Mouse (Mus musculus) cerebellum, adult 2 months (tissue): Measurements from ENCODE around the gene Megf11. TPM values are rescaled to one million over a fixed set of nuclear protein-coding genes. Genes with fewer than 3 reads are reported as not detected.

ENCODE experiments used
- DNase-seq, 2 experiments: peaks; one replicate each; pipeline ENCODE4 v3.0.0; 2021
- H3K27ac ChIP-seq: fragments of 200-500 bp; 2 replicates; pipeline ENCODE4 v1.5.1; 2012; ENCODE audit warnings: low read length, control low read depth, inconsistent platforms; ENCODE audit not compliant: insufficient read depth
- H3K27me3 ChIP-seq: fragments of 200-500 bp; 2 replicates; pipeline ENCODE4 v1.6.1; 2012; ENCODE audit warnings: inconsistent platforms, mild to moderate bottlenecking, low read length, moderate library complexity; ENCODE audit not compliant: control insufficient read depth, insufficient read depth
- H3K4me1 ChIP-seq: fragments of 200-500 bp; 2 replicates; pipeline ENCODE4 v1.6.1; 2011; ENCODE audit warnings: low read length; ENCODE audit not compliant: control insufficient read depth, insufficient read depth
- H3K4me3 ChIP-seq: fragments of 200-500 bp; replicated peaks from 2 replicates; pipeline ENCODE3; 2011; ENCODE audit warnings: mild to moderate bottlenecking, low read depth, low read length, control low read depth; ENCODE audit not compliant: insufficient read depth
- CTCF ChIP-seq: fragments of 200-500 bp; IDR thresholded peaks from 2 replicates; pipeline ENCODE4 v1.5.1; 2011; ENCODE audit warnings: low read depth, mild to moderate bottlenecking, control low read depth, low read length, moderate library complexity, borderline replicate concordance; ENCODE audit not compliant: insufficient read depth
- POLR2A ChIP-seq: fragments of 200-500 bp; IDR thresholded peaks from 2 replicates; pipeline ENCODE4 v1.6.1; 2011; ENCODE audit warnings: low read length, control low read depth, borderline replicate concordance; ENCODE audit not compliant: insufficient read depth
- WGBS: fragments of 180-500 bp; shearing (Covaris S2); methylation state at CpG from one replicate; pipeline ENCODE4 v1.1.7; 2018; 5-methylcytosine and 5-hydroxymethylcytosine counted together
- polyA plus RNA-seq: library from polyadenylated mRNA; depleted of rRNA; stranded (reverse); fragments of >200 nt; gene quantifications from 2 replicates; pipeline ENCODE4 v1.2.3, GENCODE M21; 2012

Megf11 gene
- polyA plus RNA-seq, 1 experiment, result 66.9 TPM

DNA sequence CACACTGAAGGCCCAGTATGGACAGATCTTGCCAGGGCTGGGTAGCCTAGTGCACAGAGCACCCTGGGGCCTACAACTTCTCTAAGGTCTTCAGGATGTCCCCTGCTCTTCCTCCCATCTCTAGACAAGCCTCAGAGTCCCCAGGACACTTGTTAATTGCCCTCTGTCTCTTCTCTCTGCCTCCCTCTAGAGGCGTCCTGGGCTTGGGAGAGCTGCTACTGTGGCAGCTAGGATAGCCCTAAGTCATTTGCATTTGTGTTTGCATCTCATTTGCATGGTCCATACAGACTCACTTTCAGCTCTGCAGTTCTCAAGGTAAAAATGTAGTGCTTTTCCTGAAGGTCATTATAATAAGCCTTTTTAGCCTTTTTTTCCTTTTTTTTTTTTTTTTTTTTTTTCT is 11.7 kb downstream of the Megf11 start:
- Histone ChIP-seq H3K27me3 (no peaks in the 10 kb centered on the region), H3K4me1 (peaks cover 59% of the 10 kb centered on the region), H3K27ac (no peak overlapping the region), H3K4me3 (no peak overlapping the region)
- TF ChIP-seq POLR2A, result no peak
- TF ChIP-seq CTCF, result peak; percentile 67; the same call in 1 of the 2 replicates
- peak; percentile 53 to 65 for DNase-seq
- WGBS, result 23% methylated on average over 1 of the region's 1 CpGs

DNA sequence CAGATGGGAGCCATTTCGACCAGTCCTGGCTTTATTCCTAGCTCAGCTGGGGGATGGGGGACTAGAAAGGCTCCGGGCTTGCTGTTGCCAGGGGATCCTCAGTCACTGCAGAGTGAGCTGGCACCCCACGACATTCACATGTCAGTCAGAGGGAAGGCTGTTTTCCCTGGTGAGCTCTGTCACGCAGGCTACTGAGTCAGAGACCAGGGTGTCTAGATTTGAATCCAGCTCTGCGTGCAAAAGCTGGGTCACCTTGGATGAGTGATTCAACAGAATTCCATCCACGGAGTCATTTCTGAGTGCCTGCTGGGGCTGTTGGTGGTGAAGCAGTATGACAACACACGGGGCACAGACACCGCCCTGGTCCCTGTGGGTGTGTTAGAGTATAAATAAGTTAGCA is 13.7 kb downstream of the Megf11 start:
- 22% methylated on average over 8 of the region's 8 CpGs for WGBS
- H3K27ac ChIP-seq, result no peak overlapping the region
- H3K4me1 ChIP-seq, result peaks cover 63% of the 10 kb centered on the region
- H3K27me3 ChIP-seq, result no peaks in the 10 kb centered on the region
- DNase-seq, result no peak
- TF ChIP-seq CTCF (no peak), POLR2A (no peak)
- H3K4me3 ChIP-seq, result no peak overlapping the region

DNA sequence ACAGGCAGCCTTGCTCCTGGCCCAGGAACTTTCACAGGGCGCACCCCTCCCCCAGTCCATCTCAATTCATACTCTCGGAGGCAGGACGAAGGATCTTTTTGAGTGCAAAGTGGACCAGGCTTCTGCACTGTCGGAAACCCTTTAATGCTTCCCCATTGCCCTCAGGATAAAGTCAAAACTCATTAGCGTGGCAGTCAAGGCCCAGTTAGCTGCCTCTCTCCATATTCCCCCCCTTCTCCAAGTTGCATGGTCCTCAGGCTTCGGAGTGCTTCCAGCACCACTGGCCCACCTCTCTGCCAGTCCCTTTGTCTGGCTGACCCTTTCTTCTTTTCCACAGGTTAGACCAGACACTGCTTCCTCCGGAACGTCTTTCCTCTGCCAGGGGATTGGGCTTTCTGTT is 16.7 kb downstream of the Megf11 start:
- Histone ChIP-seq H3K27ac (no peak overlapping the region), H3K27me3 (no peaks in the 10 kb centered on the region), H3K4me1 (peaks cover 55% of the 10 kb centered on the region), H3K4me3 (no peak overlapping the region)
- 87% methylated on average over 8 of the region's 8 CpGs for WGBS
- TF ChIP-seq POLR2A (no peak), CTCF (no peak)
- DNase-seq, result no peak

DNA sequence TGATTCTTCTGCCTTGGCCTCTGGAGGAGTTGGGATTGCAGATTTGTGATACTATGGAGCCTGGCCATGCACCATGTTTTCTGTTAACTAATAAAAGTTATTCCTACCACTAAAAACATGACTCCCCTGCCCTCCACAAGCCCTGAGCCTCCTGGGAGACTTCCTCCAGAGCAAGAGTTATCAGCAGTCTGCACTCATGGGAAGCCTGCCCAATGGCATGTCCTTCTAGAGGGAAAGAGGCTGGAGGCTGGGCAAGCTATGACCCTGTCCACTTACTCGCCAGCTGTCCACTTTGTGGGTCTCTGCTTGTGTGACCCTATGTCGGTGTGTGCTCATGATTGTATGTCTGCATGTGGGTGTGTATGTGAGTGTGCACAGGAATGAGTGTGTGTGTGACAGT is 21.4 kb downstream of the Megf11 start:
- TF ChIP-seq POLR2A, result no peak
- TF ChIP-seq CTCF, result no peak
- no peaks in the 10 kb centered on the region for H3K27me3 ChIP-seq
- WGBS, result 62% methylated on average over 2 of the region's 2 CpGs

DNA sequence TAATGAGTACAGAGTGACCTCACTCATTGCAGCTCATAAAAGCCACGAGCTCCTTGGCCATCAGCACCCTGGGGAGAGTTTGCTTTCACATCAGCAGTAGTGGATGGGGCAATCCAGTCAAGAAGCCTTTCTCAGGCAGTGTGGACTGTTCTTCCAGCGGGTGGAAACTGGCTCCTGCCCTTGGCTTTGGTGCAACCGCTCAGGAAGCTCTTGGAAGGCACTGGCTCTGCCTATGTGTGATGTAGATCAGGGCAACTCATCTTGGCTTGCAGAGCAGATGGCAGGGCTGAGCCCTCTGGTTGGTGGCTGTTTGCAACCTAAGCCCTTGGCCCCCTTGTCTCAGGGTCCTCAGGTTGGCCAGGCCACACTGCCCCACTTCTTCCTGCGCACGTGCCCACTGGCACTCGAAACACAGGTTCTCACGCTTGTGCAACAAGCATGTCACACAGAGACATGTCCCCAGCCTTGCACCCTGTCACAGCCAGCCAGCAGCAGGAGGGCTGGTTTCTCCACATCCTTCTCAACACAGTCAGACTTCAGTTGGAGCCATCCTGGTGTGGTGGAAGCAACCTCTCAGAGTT is 22.1 kb downstream of the Megf11 start:
- no peaks in the 10 kb centered on the region for H3K27me3 ChIP-seq
- WGBS, result 47% methylated on average over 7 of the region's 7 CpGs
- H3K4me1 ChIP-seq, result peaks cover 22% of the 10 kb centered on the region

More for the DNA sequence above, 21.4 kb downstream of the Megf11 start:
- Histone ChIP-seq H3K4me3 (no peak overlapping the region), H3K27ac (no peak overlapping the region), H3K4me1 (peaks cover 28% of the 10 kb centered on the region)
- peak in 1 of 2 experiments; percentile 22 for DNase-seq

DNA sequence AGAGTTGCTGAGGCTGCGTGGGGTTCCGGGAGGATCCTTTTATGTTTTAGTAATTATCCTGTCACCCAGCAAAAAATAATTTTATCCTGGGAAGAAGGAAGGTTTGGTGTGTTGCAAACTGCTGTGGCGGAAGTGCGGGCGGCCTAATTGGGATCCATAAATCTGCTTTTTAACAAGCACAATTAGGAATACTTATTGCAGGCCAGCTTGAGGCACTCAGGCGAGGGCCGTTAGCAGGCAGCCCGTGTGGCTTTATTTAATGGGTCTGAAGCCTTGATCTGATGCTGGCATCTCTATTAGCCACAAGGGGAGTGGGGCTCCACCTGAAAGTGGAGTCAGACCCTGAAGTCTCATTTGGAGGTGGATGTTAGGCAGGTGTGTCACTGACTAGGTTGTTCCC is 23.4 kb downstream of the Megf11 start:
- no peaks in the 10 kb centered on the region for H3K27me3 ChIP-seq
- peaks cover 18% of the 10 kb centered on the region for H3K4me1 ChIP-seq
- H3K4me3 ChIP-seq, result no peak overlapping the region
- no peak overlapping the region for H3K27ac ChIP-seq
- WGBS, result 86% methylated on average over 8 of the region's 8 CpGs
- TF ChIP-seq POLR2A, result no peak
- no peak for DNase-seq

More for the DNA sequence above, 22.1 kb downstream of the Megf11 start:
- DNase-seq, result peak; percentile 48 to 67
- no peak for TF ChIP-seq POLR2A
- no peak for TF ChIP-seq CTCF
- Histone ChIP-seq H3K4me3 (no peak overlapping the region), H3K27ac (no peak overlapping the region; the same call in 1 of the 2 replicates)

DNA sequence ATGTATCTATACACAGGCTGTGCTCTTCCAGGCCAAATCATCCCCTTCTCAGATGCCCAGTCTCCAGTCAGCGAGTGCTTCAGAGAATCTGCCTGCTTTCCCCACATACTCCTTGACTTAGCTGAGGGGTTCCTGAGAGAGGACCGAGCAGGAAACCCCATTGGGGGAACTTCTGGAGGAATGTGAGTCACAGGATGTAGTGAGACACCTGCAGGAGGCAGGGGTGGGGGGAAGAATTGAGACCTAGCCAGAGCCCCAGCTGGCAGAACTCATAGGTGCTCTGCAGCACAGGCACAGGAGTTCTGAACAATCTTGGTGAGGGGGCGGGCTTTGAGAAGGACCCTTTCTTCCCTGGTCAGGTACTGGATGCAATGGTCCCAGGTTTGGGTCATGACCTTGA is 35.0 kb downstream of the Megf11 start:
- Histone ChIP-seq H3K4me1 (peaks cover 35% of the 10 kb centered on the region), H3K27ac (no peak overlapping the region), H3K4me3 (no peak overlapping the region), H3K27me3 (no peaks in the 10 kb centered on the region)
- WGBS, result 81% methylated on average over 3 of the region's 3 CpGs
- no peak for TF ChIP-seq POLR2A
- no peak for TF ChIP-seq CTCF
- peak in 1 of 2 experiments; percentile 9 for DNase-seq

DNA sequence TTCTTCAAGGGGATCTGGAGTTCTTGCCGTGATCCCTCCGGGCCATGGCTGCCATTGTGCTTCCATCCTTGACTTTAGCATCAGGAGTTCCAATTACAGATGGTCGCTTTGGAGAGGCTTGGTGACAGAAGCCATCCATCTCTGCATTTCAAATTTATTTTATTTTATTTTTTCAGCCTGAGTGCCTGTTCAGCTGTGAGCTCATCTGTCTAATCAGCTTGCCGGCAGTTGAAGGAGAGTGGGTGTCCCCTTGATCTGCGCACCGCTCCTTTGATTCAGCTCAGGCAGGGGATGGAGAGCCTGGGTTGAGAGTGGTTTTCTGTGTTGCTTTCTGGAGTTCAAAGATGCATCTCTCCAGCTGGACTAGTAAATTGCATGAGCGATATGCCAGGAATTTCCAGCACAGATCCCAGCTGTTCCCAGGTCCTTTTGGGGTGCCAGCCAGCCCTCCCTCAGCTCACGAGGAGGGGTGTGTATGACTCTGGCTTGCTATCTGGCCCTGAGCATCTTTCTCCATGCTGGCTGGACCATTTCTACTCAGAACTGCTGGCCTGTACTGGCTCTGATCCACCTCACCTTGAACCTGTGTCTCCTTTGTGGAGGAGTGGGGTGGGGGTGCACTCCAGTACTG is 36.7 kb downstream of the Megf11 start:
- Histone ChIP-seq H3K27ac (no peak overlapping the region), H3K27me3 (no peaks in the 10 kb centered on the region), H3K4me3 (no peak overlapping the region), H3K4me1 (peaks cover 36% of the 10 kb centered on the region)
- WGBS, result 43% methylated on average over 8 of the region's 8 CpGs
- DNase-seq, result peak in 1 of 2 experiments; percentile 32
- TF ChIP-seq CTCF, result no peak
